Mouse (Mus musculus): ENCODE measurements around the gene Gm21988.

Gm21988 gene

DNA sequence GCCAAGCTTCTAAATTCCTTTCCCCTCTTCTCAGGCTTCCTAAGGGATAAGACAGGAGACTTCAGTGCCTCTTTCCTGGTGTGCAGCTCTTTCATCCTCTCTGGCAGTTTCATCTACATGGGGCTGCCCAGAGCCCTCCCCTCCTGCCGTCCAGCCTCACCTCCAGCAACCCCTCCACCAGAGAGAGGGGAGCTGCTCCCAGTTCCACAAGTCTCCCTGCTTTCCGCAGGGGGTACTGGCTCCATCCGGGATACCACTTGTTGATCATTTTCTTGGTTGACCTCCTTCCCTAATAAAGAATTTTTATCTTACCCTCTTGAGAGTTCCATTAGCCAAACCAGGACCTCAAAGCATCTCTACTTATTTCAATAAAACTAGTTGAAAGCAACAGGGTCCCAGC, 23.5 kb downstream of the Gm21988 start:
- DNase-seq (ENCODE audit: low read depth), result no peak

DNA sequence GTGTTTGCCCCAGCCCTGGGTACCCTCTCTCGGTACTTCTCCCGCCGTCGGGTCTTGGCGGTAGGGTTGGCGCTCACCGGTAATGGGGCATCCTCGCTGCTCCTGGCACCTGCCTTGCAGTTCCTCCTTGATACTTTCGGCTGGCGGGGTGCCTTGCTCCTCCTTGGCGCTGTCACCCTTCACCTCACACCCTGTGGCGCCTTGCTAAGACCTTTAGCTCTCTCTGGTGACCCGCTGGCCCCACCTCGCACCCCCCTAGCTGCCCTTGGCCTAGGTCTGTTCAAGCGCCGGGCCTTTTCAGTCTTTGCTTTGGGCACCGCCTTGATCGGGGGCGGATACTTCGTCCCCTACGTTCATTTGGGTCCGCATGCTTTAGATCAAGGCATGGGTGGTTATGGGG, 24.3 kb downstream of the Gm21988 start:
- no peak for DNase-seq (ENCODE audit: low read depth)

DNA sequence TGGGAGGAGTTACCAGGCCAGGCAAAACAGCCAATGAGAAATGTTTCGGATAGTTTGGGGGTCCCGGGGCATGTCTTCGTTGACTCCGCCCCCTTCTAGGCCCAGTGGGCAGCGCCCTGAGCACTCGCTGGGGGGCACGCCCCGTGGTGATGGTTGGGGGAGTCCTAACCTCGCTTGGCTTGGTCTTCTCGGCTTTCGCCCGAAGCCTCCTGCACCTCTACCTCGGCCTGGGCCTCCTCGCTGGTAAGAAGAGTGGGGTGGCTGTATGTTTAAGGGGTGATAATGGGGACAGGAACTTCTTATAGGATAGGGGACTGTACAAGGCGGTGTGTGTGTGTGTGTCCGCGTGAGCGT, 24.8 kb downstream of the Gm21988 start:
- no peak for DNase-seq (ENCODE audit: low read depth)

DNA sequence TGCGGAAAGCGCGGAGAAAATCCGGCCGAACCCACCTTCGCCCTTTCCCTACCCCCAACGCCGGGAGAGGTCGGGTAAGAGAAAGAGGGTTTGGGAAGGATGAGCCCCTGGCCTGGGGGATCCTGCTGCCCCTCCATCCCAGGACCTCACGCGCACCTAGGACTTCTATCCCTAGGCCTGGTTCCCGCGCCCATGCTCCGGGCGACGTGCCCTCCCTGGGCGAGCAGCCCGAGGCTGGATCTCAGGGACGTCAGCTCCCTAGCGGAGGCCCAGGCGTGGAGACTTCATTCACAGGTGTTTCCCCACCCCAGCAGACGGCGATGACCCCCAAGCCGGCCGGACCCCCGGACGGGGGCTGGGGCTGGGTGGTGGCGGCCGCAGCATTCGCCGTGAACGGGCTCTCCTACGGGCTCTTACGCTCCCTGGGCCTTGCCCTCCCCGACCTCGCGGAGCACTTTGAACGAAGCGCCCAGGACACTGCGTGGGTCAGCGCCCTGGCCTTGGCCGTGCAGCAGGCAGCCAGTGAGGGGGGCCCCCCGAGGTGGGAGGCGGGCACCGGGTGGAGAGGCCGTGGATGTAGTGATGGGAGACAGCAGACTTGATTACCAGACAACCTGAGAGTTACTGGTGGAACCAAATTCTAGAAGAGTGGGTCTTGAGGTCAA, 25.3 kb downstream of the Gm21988 start:
- no peak for DNase-seq (ENCODE audit: low read depth)

DNA sequence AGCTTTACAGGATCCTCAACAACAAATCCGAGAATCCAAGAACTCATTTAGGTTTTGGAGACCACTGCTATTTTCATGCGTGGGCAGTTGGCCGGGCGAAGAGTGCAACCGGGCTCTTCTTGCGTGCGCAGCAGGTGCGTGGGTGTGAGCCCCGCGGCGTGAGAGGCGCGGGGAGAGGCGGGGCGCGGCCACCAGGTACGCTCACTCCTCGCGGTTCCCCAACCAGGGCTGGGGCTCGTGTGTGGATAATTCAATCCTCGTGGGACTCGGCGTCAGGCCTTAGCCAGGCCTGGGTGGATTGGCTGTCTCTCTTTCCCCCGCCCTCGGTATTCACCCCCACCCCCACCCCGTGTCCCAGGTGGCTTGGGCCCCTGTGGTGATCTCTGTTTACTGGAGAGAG, 25.9 kb downstream of the Gm21988 start:
- no peak for DNase-seq (ENCODE audit: low read depth)

DNA sequence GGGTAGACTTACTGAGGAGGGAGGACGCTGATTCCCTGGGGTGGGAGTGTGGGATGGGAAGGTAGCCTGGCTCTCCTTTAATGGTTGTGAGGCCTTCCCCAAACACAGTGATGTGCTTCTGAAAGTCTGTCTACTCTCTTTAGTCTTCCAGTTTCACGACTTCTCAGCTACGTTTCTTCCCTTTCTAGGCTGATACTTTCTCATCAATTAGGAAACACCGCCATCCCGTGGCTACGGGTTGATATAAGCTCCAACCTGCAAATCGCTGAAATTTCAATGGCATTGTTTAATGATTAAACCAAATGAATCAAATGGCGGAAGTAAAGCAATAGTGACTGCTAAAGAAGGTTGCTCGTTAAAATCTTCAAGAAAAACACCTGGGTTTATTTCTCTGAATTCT, 26.7 kb downstream of the Gm21988 start:
- peak; percentile 84 for DNase-seq (ENCODE audit: low read depth)

DNA sequence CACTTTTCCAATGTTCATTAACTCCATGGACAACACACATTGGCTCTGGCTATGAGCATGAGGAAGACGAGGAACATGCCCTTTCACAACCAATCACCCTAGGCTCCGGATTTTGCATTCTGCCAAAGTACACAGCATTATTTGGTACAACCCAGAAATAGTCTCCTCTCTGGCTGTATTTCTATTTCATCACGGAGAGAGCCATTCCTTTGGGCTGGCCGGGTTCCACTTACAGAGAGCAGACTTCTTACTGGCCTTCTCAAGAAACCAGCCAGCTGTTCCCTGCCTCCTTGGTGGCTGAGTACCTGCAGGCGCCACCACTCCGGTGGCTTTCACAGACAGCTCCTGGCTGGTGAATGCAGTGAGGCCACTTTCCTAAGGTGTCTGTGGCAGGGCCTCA, 27.2 kb downstream of the Gm21988 start, which contains the start of gene Slc16a11:
Gene Slc16a11, plus strand, starts transcription at position 330 of the 400 bp plus-strand sequence.
- DNase-seq (ENCODE audit: low read depth), result no peak

DNA sequence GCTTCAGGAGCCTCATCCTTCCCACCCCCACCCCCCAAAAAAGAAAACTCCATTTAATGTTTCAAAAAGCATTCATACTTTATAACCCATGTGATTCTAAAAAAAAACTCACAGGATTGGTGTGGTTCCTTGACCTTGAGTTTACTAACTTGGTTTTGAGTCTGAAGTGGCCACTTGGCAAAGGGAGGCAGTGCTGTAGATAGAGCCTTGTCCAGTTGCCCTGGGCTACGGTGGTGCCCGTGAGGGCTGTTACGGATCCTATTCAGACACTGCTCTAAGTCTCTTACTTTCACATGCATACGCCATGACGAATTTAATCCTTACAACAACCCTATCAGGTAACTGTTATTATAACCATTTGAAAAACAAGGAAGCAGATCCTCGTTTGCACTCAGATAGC, 27.7 kb downstream of the Gm21988 start:
- DNase-seq (ENCODE audit: low read depth), result no peak

DNA sequence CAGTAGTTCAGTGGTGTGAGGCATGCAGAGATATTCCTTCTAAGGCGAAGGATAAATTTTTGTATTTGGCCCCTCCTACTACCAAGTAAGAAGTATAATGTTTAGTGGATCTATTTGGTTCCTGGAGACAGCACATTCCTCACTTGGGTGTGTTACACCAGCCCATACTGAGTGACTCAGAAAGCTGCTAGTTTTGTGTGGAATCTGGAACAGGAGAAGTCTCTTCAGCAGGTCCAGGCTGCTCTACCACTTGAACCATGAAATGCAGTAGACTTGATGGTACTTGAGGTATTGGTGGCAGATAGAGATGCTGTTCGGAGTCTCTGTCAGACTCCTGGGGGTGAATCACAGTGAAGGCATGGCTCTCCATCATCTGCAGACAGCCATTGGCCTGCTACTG, 28.9 kb downstream of the Gm21988 start:
- no peak for DNase-seq (ENCODE audit: low read depth)

DNA sequence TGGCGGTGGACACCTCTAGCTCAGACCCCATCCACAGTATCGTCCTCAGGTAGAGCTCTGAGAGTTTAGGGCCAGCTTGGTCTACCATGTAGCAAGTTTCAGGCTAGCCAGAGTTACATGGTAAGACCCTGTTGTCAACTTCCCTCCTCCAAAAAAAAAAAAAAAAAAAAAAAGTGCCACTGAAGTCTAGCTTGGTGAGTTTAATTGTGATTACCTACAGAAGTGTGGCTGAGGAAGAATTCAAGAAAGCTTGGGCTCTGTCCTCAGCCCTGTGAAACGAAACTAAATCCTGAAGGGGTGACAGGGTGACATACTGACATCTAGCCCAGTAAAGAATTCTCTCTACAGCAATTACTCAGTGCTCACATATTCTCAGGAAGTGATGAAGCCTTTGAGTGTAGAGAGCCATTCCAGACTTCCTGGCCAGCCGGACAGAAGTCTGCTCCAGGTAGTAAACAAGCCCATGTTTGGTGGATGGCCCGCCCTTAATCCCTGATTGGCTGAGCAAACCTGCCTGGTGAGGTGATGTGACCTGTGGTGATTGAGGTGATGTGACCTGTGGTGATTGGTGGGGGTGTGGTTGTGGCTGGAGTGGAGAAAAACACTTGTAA, 30.7 kb downstream of the Gm21988 start:
- DNase-seq (ENCODE audit: low read depth), result peak; percentile 54

DNA sequence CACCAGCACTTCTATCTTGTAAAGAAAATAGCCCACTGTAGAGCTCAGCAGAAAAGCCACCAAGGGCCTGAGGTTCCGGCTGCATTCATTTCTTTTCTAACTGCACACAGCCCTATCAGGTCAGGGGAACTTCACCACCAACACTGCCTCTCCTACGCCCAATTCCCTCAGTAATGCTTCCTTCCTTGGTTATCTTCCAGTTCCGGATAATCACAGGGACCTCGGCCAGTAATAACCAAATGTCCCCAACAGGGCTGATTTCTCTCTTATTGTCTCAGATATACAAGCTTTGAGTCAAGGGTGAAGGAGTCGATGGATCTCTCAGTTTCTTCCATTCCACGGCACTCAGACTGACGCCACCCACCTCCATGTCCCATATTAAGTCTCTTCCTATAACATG, 32.3 kb downstream of the Gm21988 start:
- no peak for DNase-seq (ENCODE audit: low read depth)

DNA sequence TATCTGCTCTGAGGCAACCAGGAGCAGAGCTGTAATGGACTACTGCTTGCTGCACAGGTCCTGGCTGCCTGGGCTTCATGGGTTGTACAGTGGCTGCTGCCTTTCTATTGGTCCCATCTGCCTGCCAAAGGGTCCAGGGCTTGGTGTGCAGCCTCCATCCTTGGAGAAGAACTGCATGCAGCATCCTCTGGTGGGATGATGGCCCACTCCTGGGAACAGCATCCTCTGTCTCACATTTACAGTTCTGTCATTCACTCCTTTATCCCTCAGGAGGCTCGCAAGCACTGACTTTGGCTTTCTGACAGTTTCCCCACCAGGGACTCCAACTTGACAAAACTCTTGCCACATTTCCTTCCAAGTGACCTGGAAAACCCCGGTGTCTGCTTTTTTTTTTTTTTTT, 32.8 kb downstream of the Gm21988 start:
- DNase-seq (ENCODE audit: low read depth), result no peak

DNA sequence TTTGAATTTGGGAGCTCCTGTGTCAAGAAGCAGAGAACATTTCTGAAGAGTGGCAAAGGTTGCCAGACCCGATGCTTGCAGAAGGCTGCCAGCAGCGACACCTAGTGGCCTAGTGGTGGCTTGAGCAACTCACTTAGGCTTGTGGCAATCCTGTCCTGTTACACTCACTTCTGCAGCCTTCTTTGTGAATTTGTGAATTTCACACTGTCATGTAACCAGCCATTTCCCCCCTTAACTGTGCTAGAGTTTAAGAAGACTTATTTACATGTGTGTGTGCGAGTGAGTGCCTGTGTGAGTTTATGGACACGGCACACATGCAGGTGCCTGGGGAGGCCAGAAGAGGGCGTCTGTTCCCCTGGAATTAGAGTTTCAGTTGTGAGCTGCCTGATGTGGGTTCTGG, 37.9 kb downstream of the Gm21988 start:
- peak; percentile 91 for DNase-seq (ENCODE audit: low read depth)

DNA sequence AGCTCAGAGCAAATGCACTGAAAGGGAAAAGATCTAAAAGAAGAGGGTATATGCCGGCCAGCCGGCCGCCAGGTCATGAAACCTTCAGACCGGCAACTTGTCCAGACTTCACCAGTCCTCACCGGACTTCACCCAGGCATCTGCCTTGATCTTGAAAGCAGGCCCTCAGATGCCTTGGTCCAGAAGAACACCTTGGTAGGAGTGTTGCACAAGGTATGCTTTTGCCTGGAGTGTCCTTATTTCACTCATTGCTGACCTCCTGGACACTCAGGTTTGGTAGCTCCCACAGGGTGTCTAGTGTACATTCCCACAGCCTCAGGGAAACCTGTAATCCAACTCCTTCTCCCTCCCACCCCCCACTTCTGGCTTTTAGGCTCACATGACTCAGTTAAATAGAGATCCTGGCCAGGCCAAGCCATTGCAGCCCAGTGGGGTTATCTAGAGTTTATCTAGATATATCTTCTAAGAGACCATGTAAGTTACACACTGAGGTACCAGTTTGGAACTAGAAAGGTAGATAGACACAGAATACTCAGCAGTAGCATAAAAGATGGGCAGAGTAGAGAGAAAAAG, 39.5 kb downstream of the Gm21988 start:
- no peak for DNase-seq (ENCODE audit: low read depth)

DNA sequence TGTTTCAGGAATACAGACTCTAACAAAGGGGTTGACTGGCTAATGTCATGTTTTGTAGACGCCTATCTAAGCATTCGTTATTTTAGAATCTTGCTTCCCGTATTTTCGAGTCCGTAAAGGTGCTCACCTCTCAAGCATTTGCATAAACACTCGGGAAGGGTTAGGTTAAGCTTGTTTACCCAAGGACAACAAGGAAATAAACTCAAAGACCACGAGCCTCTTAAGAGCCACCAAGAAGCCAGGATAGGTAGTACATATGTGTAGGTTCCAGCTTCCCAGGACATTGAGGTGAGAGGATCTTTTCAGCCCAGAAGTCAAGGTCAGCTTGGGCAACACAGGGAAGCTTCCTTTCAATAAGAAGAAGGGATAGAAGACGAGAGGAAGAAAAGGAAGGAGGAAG, 40.5 kb downstream of the Gm21988 start:
- no peak for DNase-seq (ENCODE audit: low read depth)

DNA sequence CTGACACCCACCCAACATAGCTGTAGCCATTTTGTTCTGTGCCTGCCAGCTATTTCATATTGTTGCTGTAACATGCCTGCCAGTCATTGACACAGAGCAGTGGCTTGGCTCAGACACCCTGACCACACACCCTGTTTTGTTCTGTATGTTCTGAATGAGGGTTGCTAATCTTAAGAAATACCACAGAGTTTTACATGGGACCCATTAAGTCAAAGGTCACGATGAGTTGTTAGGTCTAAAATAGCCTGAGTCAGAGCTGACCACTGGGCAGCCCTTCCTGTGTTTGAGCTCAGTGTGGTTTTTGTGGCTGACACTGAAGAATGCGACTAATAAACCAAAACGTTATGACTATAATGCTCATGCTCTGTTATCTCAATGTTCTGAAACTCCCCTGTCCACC, 41.3 kb downstream of the Gm21988 start:
- DNase-seq (ENCODE audit: low read depth), result peak; percentile 99

DNA sequence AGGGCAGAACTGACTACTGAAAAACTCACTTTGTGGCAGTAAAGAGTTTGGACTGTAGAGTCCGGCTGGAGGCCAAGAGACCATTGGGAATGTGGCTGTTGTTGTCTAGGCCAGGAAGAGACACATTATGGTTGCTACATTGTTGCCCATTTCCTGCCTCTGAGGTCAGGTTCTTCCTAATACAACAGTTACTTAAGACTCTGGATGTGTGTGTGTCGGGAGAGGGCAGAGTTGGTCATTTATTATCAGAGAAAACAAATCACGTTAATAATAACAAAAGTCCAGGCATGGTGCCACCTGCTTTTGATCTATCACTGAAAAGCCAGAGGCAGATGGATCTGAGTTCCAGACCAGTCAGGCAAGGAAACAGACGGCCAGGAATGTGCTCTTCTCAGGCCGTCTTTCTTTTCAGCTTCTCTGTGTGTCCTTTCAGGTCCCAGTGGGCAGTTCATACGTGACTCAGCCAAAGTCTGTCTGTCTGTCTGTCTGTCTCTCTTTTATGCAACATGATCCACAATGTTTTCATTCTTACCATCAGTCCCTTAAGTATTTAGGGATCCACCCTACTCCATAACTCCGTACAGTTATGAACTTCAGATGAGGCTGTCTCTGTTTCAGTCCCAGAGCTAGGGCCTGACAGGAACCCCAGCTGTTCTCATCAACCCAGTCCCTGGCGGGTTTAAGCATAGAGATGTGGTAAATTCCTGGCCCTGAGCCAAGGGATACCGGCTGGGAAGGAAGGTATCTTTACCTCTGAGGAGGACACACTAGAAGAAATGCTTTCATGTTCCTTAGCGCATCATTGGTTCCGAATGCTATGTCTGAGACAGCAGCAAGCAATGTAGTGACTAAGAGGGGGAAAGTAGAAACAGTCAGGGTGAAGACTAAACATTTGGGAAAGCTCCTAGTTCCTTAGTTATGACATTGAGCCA, 46.0 kb downstream of the Gm21988 start:
- peak; percentile 52 for DNase-seq (ENCODE audit: low read depth)

DNA sequence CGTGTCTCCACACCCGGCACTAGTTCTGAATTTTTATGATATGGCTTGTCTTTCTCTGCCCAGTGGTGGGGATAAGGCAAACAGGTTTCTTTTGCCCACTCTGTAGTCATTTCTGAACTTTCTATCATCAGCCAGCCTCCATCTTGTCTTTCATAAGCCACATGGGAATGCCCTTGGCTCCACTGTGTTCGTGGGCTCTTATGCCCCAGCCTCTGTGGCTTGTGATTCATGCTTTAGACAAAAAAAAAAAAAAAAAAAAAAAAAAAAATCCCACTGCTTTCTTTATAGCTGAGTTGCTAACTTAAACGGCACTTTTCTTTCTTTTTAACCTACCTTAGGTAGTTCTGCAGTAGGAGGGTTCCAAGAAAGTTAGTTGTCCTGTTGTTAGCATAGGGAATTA, 47.5 kb downstream of the Gm21988 start:
- peak; percentile 64 for DNase-seq (ENCODE audit: low read depth)

DNA sequence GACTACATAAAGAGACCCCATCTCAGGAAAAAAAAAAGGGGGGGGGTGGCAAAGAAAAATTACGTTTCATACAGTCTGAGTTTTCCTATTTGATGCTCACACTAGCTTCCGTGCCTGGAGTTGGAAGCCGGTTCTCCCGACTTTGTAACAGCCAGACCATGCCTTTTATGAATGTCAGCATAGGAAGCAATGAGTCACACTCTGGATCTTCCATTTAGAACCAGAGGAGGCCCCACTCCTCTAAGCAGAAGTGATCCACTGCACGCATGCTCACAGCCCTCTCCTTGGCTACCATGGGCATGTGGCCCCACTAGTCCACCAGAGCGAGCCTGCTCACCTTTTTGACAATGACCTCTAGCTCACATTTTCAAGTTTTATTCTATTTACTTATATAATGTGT, 48.4 kb downstream of the Gm21988 start:
- peak; percentile 74 for DNase-seq (ENCODE audit: low read depth)

DNA sequence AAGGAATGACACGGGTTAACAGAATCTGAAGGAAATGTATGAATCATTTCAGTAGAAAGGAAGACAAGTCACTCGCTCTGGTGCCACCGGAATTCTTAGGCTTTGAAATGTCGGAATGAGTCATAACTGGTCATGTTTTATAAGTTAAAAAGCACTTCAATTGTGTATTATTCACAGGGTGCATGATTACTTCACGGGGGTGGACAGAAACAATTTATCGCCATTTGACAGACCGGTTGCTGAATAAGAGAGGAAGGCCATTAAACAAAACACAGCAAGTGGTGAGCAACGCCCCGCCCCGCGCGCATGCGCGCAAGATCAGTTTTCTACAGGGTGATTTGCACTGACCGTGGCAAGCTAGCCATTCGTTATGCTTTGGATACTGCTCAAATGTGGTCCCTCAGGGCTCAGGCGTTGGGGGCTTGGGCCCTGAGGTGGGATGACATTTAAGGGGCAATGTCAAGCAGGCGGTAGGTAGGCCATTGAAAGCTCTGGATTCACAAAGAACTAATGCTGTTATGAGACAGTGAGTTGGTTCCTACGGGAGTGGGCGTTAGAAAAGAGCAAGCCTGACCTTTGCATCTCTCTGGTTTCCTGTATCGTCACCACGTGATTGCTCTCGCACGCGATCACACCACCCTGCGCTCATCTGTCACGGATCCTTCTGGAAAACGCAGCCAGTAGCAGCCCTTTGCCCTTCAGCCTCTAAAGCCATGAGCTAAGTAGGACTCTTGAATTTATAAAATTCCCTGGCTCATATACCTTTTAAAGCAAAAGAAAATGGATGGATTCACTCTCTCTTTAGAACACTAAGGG, 50.1 kb downstream of the Gm21988 start:
- DNase-seq (ENCODE audit: low read depth), result peak; percentile 98
